Mouse (Mus musculus) C2C12 (cell line): ENCODE data around the gene Olfr707. TPM values are rescaled to one million over a fixed set of nuclear protein-coding genes. Genes with fewer than 3 reads are reported as not detected.

ENCODE experiments used
- H3K27me3 ChIP-seq: one replicate; pipeline ENCODE4 v1.6.1; 2011; ENCODE audit not compliant: control insufficient read depth, insufficient read depth, insufficient read length
- H3K36me3 ChIP-seq: one replicate; pipeline ENCODE4 v1.6.1; 2011; ENCODE audit not compliant: control insufficient read depth, insufficient read depth
- H3K4me3 ChIP-seq: one replicate; pipeline ENCODE4 v1.5.1; 2011; ENCODE audit warnings: mild to moderate bottlenecking, control low read depth; ENCODE audit not compliant: poor library complexity, insufficient read depth, severe bottlenecking
- H3K79me2 ChIP-seq: one replicate; pipeline ENCODE4 v1.6.1; 2011; ENCODE audit not compliant: control insufficient read depth, insufficient read depth
- H3K79me3 ChIP-seq: one replicate; pipeline ENCODE4 v1.6.1; 2011; ENCODE audit warnings: low read depth, control low read depth
- H3ac ChIP-seq: one replicate; pipeline ENCODE3; 2011; ENCODE audit warnings: low read depth; ENCODE audit not compliant: control insufficient read depth, insufficient read length
- CEBPB ChIP-seq: IDR thresholded peaks from one replicate; pipeline ENCODE4 v1.6.1; 2011; ENCODE audit warnings: low read depth, mild to moderate bottlenecking, control low read depth, moderate library complexity
- CTCF ChIP-seq: IDR thresholded peaks from one replicate; pipeline ENCODE4 v1.5.1; 2011; ENCODE audit not compliant: control insufficient read depth, insufficient read depth, insufficient read length
- FOSL1 ChIP-seq: IDR thresholded peaks from one replicate; pipeline ENCODE4 v1.8.0; 2011; ENCODE audit warnings: mild to moderate bottlenecking, low read length; ENCODE audit not compliant: poor library complexity, insufficient read depth, severe bottlenecking
- MAX ChIP-seq: IDR thresholded peaks from one replicate; pipeline ENCODE4 v1.6.1; 2011; ENCODE audit warnings: mild to moderate bottlenecking, control low read depth
- MYOD1 ChIP-seq: IDR thresholded peaks from one replicate; pipeline ENCODE4 v1.6.1; 2011; ENCODE audit warnings: low read depth; ENCODE audit not compliant: control insufficient read depth, insufficient read length
- MYOG ChIP-seq: IDR thresholded peaks from one replicate; pipeline ENCODE4 v1.6.1; 2011; ENCODE audit not compliant: control insufficient read depth, insufficient read length; ENCODE audit errors: extremely low read depth
- USF1 ChIP-seq: IDR thresholded peaks from one replicate; pipeline ENCODE4 v1.6.1; 2011; ENCODE audit warnings: low read depth, mild to moderate bottlenecking, control low read depth, moderate library complexity
- polyA plus RNA-seq: library from polyadenylated mRNA; unstranded; fragments of >200 nt; fragmentation: generic; extraction: Trizol; gene quantifications from one replicate; pipeline ENCODE4 v1.2.1, GENCODE M21; 2012; ENCODE audit warnings: missing spikeins

Gene Olfr707
- polyA plus RNA-seq, 1 experiment = not detected

DNA sequence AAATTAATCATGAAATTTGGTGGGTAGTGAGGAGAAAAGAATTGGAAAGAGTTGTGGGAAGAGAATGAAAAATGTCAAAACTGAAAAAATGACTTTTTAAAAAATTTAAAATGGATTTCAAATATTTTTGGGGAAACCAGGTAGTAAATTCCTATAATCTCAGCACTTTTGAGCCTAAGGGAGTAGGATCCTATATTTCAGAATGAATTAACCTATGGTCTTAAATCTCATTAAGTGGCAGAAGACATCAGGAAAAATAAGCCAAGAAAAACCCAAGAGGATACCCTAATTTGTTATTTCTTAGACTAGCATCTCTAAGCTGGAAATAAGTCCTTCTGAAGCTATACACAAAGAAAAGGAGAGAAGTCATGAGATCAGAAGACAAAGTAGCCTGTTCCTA, 38.2 kb downstream of the Olfr707 start, which contains the start of gene Olfr704:
TSS of gene Olfr704 (plus strand) at position 301 of the 400 bp plus-strand sequence.
- TF ChIP-seq CEBPB (no peak), MYOD1 (no peak), USF1 (no peak), MAX (no peak), MYOG (no peak), FOSL1 (no peak), CTCF (no peak)
- Histone ChIP-seq H3K27me3 (no peaks in the 10 kb centered on the region), H3K79me3 (no peaks in the 10 kb centered on the region), H3ac (no peak within 1 kb of the TSS), H3K79me2 (no peaks in the 10 kb centered on the region), H3K4me3 (no peak within 1 kb of the TSS), H3K36me3 (no peaks in the 10 kb centered on the region)

- H3K27me3 ChIP-seq = no peaks in the 10 kb centered on the region
- TF ChIP-seq MYOG (no peak), CTCF (no peak), USF1 (no peak), CEBPB (no peak), MYOD1 (no peak), MAX (no peak), FOSL1 (no peak)
- no peaks in the 10 kb centered on the region for H3K79me3 ChIP-seq
- H3K4me3 ChIP-seq = no peak within 1 kb of the TSS
- H3K79me2 ChIP-seq = no peaks in the 10 kb centered on the region
- no peaks in the 10 kb centered on the region for H3K36me3 ChIP-seq
- H3ac ChIP-seq = no peak within 1 kb of the TSS
Measured at GRCm38 (mm10) chr7:106843060-106843459, 58.0 kb downstream of the Olfr707 start, which contains the start of gene Olfr703. Gene Olfr703 (plus strand): TSS chr7:106843360.

Other genes starting within 250 kb of the Olfr707 start
- not detected for gene Olfr693, start 220.7 kb downstream of the Olfr707 start, polyA plus RNA-seq
- not detected for gene Olfr694, start 209.4 kb downstream of the Olfr707 start, polyA plus RNA-seq
- not detected for gene Olfr695, start 184.8 kb downstream of the Olfr707 start, polyA plus RNA-seq
- not detected for gene Olfr697, start 158.8 kb downstream of the Olfr707 start, polyA plus RNA-seq
- not detected for gene Olfr698, start 145.8 kb downstream of the Olfr707 start, polyA plus RNA-seq
- not detected for gene Olfr699, start 108.0 kb downstream of the Olfr707 start, polyA plus RNA-seq
- not detected for gene Olfr700, start 92.4 kb downstream of the Olfr707 start, polyA plus RNA-seq
- not detected for gene Olfr701, start 87.1 kb downstream of the Olfr707 start, polyA plus RNA-seq
- gene Olfr702, start 67.3 kb downstream of the Olfr707 start, polyA plus RNA-seq = not detected
- gene Olfr703, start 57.9 kb downstream of the Olfr707 start, polyA plus RNA-seq = not detected
- not detected for gene Olfr704, start 38.1 kb downstream of the Olfr707 start, polyA plus RNA-seq
- not detected for gene Olfr705, start 24.4 kb downstream of the Olfr707 start, polyA plus RNA-seq
- gene Olfr706, start 13.1 kb downstream of the Olfr707 start, polyA plus RNA-seq = not detected
- gene Olfr1532-ps1, start 6.8 kb upstream of the Olfr707 start, polyA plus RNA-seq = not detected
- not detected for gene Olfr709-ps1, start 31.0 kb upstream of the Olfr707 start, polyA plus RNA-seq
- gene Olfr710, start 47.1 kb upstream of the Olfr707 start, polyA plus RNA-seq = not detected
- gene Olfr6, start 62.7 kb upstream of the Olfr707 start, polyA plus RNA-seq = not detected
- not detected for gene Olfr711, start 74.2 kb upstream of the Olfr707 start, polyA plus RNA-seq
- not detected for gene Olfr2, start 104.8 kb upstream of the Olfr707 start, polyA plus RNA-seq
- gene Olfr713, start 129.9 kb upstream of the Olfr707 start, polyA plus RNA-seq = not detected
- gene Olfr714, start 169.7 kb upstream of the Olfr707 start, polyA plus RNA-seq = not detected
- not detected for gene Olfr17, start 192.0 kb upstream of the Olfr707 start, polyA plus RNA-seq
- not detected for gene Olfr715b, start 209.1 kb upstream of the Olfr707 start, polyA plus RNA-seq
- not detected for gene Olfr715, start 229.8 kb upstream of the Olfr707 start, polyA plus RNA-seq
- gene Olfr716, start 237.1 kb upstream of the Olfr707 start, polyA plus RNA-seq = not detected